Mouse (Mus musculus) gastrocnemius, postnatal 4 days (tissue): ENCODE measurements around the gene Jsrp1. TPM values are rescaled to one million over a fixed set of nuclear protein-coding genes. Genes with fewer than 3 reads are reported as not detected.

Experiments used
- DNase-seq, 2 experiments: peaks; one replicate each; pipeline ENCODE4 v3.0.0; 2021 to 2022; ENCODE audit warnings: low spot score in 2 of 2, mixed read lengths in 2 of 2
- microRNA-seq: library from miRNA; unstranded; fragments of <30 nt; microRNA quantifications from one replicate; pipeline ENCODE4 v1.2.0, GENCODE M21; 2021
- total RNA-seq, 2 experiments: library from RNA; stranded (reverse); gene quantifications; 2 replicates each; pipeline ENCODE4 v1.2.3; 2021

The Jsrp1 gene
- total RNA-seq, 2 experiments from 2014 or later = 199 to 230 TPM

DNA sequence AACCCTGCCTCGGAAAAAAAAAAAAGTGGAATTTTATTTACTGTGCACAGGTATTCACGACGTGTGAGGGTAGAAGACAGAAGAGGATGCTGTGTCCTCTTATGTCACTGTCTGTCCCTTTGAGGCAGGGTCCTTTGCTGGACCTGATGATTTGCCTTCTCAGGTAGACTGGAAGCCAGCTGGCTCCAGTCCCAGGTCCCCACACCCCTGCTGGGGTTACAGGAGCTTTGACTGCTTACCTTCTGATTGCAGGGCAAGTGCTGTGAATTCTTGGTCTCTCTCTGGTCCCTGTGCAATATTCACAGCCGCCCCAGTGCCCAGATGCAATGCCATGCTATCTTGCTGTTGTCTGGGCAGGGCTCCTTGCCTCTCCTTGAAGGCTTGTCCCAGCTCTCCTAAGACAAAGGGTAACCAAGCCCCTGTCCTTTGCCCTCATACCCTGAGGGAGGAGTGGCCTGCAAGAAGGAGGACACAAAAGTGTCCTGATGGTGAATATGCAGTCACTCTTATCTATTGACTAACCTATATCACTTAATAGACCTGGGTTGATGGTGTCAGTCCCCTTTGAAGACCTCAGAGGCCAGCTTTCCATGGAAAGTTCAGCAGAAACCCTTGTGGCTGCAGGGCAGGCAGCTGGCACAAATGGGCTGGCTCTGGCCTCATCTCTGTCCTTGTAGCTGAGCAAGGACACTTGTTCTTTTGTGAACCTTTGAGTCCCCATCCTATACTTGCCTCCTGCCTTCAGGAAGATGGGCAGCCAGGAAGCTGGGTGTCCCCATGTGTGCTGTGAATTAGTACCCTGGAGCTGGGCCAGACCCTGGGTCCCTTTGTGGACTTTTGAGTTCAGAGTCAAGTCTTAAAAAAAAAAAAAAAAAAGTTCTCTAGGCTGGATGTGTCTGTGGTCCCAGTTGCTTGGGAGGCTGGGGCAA lies 52.4 kb downstream of the Jsrp1 start:
- no peak for DNase-seq

DNA sequence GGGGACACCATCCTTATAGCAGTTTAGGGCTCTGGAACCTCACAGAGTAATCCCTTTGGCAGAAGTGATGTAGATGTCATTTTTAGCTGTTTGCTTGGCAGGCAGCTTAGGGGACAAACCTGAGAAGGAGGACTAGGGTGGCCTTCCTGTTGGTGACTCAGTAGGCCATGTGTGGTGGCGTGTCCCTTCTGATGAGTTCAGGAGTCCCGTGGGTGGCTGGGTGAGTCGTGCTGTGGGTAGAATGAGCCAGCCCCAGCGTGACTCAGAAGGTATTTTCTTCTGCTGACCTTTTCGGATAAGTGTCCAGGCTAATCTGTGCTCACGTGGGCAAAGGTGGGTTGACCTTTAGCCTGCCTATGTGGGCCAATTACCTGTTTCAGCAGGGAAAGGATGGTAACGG lies 54.6 kb downstream of the Jsrp1 start:
- no peak for DNase-seq

Small RNA genes within 50 kb of the gene (microRNA-seq; reads per million reads assigned to microRNA genes)
- 1.7 reads per million for gene Mir1982

Other genes with a start within 250 kb of the Jsrp1 start
- gene Klf16, start 236.2 kb downstream of the Jsrp1 start, total RNA-seq = 1 to 10 TPM; 7.5 to 8.5 TPM
- 10 to 100 TPM; 79.7 to 81.6 TPM for gene Abhd17a, start 223.2 kb downstream of the Jsrp1 start, total RNA-seq
- gene Scamp4, start 210.6 kb downstream of the Jsrp1 start, total RNA-seq = 10 to 100 TPM; 27.4 to 27.9 TPM
- gene Adat3, start 210.6 kb downstream of the Jsrp1 start, total RNA-seq = 1 to 10 TPM; 3.0 to 3.2 TPM
- 1 to 10 TPM; 1.1 to 1.7 TPM for gene Gm49322, start 207.5 kb downstream of the Jsrp1 start, total RNA-seq
- gene Csnk1g2, start 190.7 kb downstream of the Jsrp1 start, total RNA-seq = 100 to 1,000 TPM; 167 to 169 TPM
- 10 to 100 TPM; 50.7 to 50.8 TPM for gene Btbd2, start 156.4 kb downstream of the Jsrp1 start, total RNA-seq
- 100 to 1,000 TPM; 170 to 176 TPM for gene Mknk2, start 135.4 kb downstream of the Jsrp1 start, total RNA-seq
- gene Mob3a, start 111.5 kb downstream of the Jsrp1 start, total RNA-seq = 10 to 100 TPM; 24.0 to 25.4 TPM
- 1 to 10 TPM; 8.3 to 8.4 TPM for gene Izumo4, start 111.3 kb downstream of the Jsrp1 start, total RNA-seq
- 10 to 100 TPM; 52.1 to 58.7 TPM for gene Ap3d1, start 71.2 kb downstream of the Jsrp1 start, total RNA-seq
- 10 to 100 TPM; 50.5 to 61.2 TPM for gene Dot1l, start 58.3 kb downstream of the Jsrp1 start, total RNA-seq
- gene Sf3a2, start 15.3 kb downstream of the Jsrp1 start, total RNA-seq = 10 to 100 TPM; 47.1 to 55.8 TPM
- 10 to 100 TPM; 41.7 to 43.0 TPM for gene Plekhj1, start 14.9 kb downstream of the Jsrp1 start, total RNA-seq
- gene Amh, start 8.3 kb downstream of the Jsrp1 start, total RNA-seq = under 1 TPM; 0.86 to 0.93 TPM
- gene Oaz1, start 13.2 kb upstream of the Jsrp1 start, total RNA-seq = 100 to 1,000 TPM; 785 to 853 TPM
- 10 to 100 TPM; 21.5 to 22.1 TPM for gene Lingo3, start 30.5 kb upstream of the Jsrp1 start, total RNA-seq
- 10 to 100 TPM; 53.7 to 54.2 TPM for gene Lsm7, start 41.7 kb upstream of the Jsrp1 start, total RNA-seq
- 10 to 100 TPM; 30.9 to 38.6 TPM for gene Sppl2b, start 41.8 kb upstream of the Jsrp1 start, total RNA-seq
- gene Tmprss9, start 58.4 kb upstream of the Jsrp1 start, total RNA-seq = under 1 TPM in 1 of 2 experiments, not detected in 1; 0.10 TPM
- 100 to 1,000 TPM; 120 to 134 TPM for gene Timm13, start 87.5 kb upstream of the Jsrp1 start, total RNA-seq
- gene Lmnb2, start 104.7 kb upstream of the Jsrp1 start, total RNA-seq = 10 to 100 TPM; 46.8 to 50.5 TPM
- 10 to 100 TPM; 13.5 to 16.3 TPM for gene Gadd45b, start 116.6 kb upstream of the Jsrp1 start, total RNA-seq
- 1 to 10 TPM; 1.9 to 2.0 TPM for gene Gng7, start 201.4 kb upstream of the Jsrp1 start, total RNA-seq
- under 1 TPM in 1 of 2 experiments, not detected in 1; 0.10 TPM for gene Diras1, start 212.2 kb upstream of the Jsrp1 start, total RNA-seq
- gene Slc39a3, start 223.9 kb upstream of the Jsrp1 start, total RNA-seq = 10 to 100 TPM; 11.2 to 11.9 TPM
- gene Sgta, start 246.7 kb upstream of the Jsrp1 start, total RNA-seq = 100 to 1,000 TPM in 1 of 2 experiments, 10 to 100 TPM in 1; 98.0 to 100 TPM